Comparison of ENCODE assay signal across 7 mouse cellular contexts in genomic region chr1:52596982-52597646, GRCm38 (mm10). TPM values are rescaled to one million over a fixed set of nuclear protein-coding genes. Genes with fewer than 3 reads are reported as not detected.
DNase-seq lines count a peak whose midpoint lies in the region; ATAC-seq lines count a peak whose summit lies in the region.

No protein-coding gene starts in this region.

- H3K4me3 ChIP-seq in midbrain, embryonic 10.5 days, result no peak overlapping the region
- no peak overlapping the region for H3K4me3 ChIP-seq in midbrain, embryonic 11.5 days (ENCODE audit: low read depth, low read length)
- H3K4me3 ChIP-seq in neural tube, embryonic 15.5 days (replicated peaks), result no peak overlapping the region

- H3K4me1 ChIP-seq in midbrain, embryonic 10.5 days, result no peaks in the 10 kb centered on the region
- H3K4me1 ChIP-seq in midbrain, embryonic 11.5 days (ENCODE audit: control insufficient read depth, insufficient read depth, low read length), result no peaks in the 10 kb centered on the region
- peaks cover 5% of the 10 kb centered on the region; the same call in 1 of the 2 replicates for H3K4me1 ChIP-seq in neural tube, embryonic 15.5 days

- no peaks in the 10 kb centered on the region for H3K27me3 ChIP-seq in midbrain, embryonic 10.5 days (ENCODE audit: low read depth, poor library complexity, severe bottlenecking)
- H3K27me3 ChIP-seq in midbrain, embryonic 11.5 days (ENCODE audit: control insufficient read depth, insufficient read depth, low read length), result no peaks in the 10 kb centered on the region
- H3K27me3 ChIP-seq in neural tube, embryonic 15.5 days (replicated peaks), result no peaks in the 10 kb centered on the region

- DNase-seq in midbrain, embryonic 10.5 days (ENCODE audit: low spot score), result no peak
- DNase-seq in midbrain, embryonic 11.5 days (ENCODE audit: low spot score, missing footprints), result no peak
- DNase-seq in heart, postnatal 10 days, result peak; percentile 61 to 62
- peak; percentile 35 to 78 for DNase-seq in left cerebral cortex, adult 9 months (ENCODE audit: low spot score in 2 of 2)
- no peak for DNase-seq in thymus, postnatal 4 days

- no peaks in the 10 kb centered on the region for H3K9me3 ChIP-seq in midbrain, embryonic 10.5 days (replicated peaks)
- H3K9me3 ChIP-seq in midbrain, embryonic 11.5 days (ENCODE audit: control insufficient read depth, low read length), result no peaks in the 10 kb centered on the region
- no peaks in the 10 kb centered on the region for H3K9me3 ChIP-seq in neural tube, embryonic 15.5 days (replicated peaks)

- ATAC-seq in midbrain, embryonic 11.5 days (ENCODE audit: low FRiP score), result no peak
- ATAC-seq in common myeloid progenitor, adult 5-6 weeks (replicated peaks; ENCODE audit: low read depth, poor library complexity, severe bottlenecking), result 0 out of 2 replicates have a peak, but pooled peaks have one; percentile 32
- ATAC-seq in neural tube, embryonic 15.5 days (ENCODE audit: low FRiP score), result peak; percentile 85

- no peaks in the 10 kb centered on the region for H3K36me3 ChIP-seq in midbrain, embryonic 10.5 days
- no peaks in the 10 kb centered on the region for H3K36me3 ChIP-seq in midbrain, embryonic 11.5 days (ENCODE audit: control insufficient read depth, insufficient read depth, low read length)
- no peaks in the 10 kb centered on the region for H3K36me3 ChIP-seq in neural tube, embryonic 15.5 days

- H3K27ac ChIP-seq in midbrain, embryonic 10.5 days (replicated peaks), result 0 out of 2 replicates have a peak overlapping the region, but pooled peaks have one; percentile 9
- no peak overlapping the region for H3K27ac ChIP-seq in midbrain, embryonic 11.5 days (ENCODE audit: low read depth, low read length)
- H3K27ac ChIP-seq in neural tube, embryonic 15.5 days (replicated peaks), result no peak overlapping the region

- intact Hi-C loops in heart, postnatal 10 days (cut with DNase I), result no loop called here

- H3K9ac ChIP-seq in midbrain, embryonic 11.5 days (ENCODE audit: low read length), result no peak overlapping the region
- H3K9ac ChIP-seq in neural tube, embryonic 15.5 days (replicated peaks), result no peak overlapping the region

- no peak overlapping the region for H3K4me2 ChIP-seq in midbrain, embryonic 11.5 days
- H3K4me2 ChIP-seq in neural tube, embryonic 15.5 days, result peak overlapping the region; percentile 41; the same call in 1 of the 2 replicates

- WGBS in midbrain, embryonic 10.5 days, result 81% methylated on average over 11 of the region's 11 CpGs
- 75% methylated on average over 11 of the region's 11 CpGs for WGBS in midbrain, embryonic 11.5 days
- WGBS in neural tube, embryonic 15.5 days, result 38% methylated on average over 11 of the region's 11 CpGs

RNA-seq across cellular contexts. Expression of gene Nemp2, which starts 33.4 kb away (rescaled TPM):
- polyA plus RNA-seq in midbrain, embryonic 10.5 days (2016; fragmentation: Nextera tagmentation; extraction: Ambion mirVana), result 8.7 and 9.8 TPM in 2 replicates
- 9.2 and 12.6 TPM in 2 replicates for polyA plus RNA-seq in midbrain, embryonic 11.5 days (2014; fragmentation: Nextera tagmentation; extraction: Ambion mirVana)
- 13.7 and 14.2 TPM in 2 replicates for total RNA-seq in common myeloid progenitor, adult 5-6 weeks (2017)
- total RNA-seq in heart, postnatal 10 days (2021), result 1 to 10 TPM; 2.2 to 2.3 TPM
- 3.8 and 5.8 TPM in 2 replicates for polyA plus RNA-seq in neural tube, embryonic 15.5 days (2015; fragmentation: Nextera tagmentation; extraction: Ambion mirVana)

Comparison
In these comparisons a context has a peak if more than half of its experiments do, and no peak if none do; other contexts are left out.
1. DNase-seq: peak in heart, postnatal 10 days (2 of 2) and left cerebral cortex, adult 9 months (2 of 2); none in midbrain, embryonic 10.5 days (single experiment), midbrain, embryonic 11.5 days (single experiment) and thymus, postnatal 4 days (single experiment).